Mouse (Mus musculus) midbrain, postnatal 0 days (tissue): ENCODE data around the gene Kif14. TPM values are rescaled to one million over a fixed set of nuclear protein-coding genes. Genes with fewer than 3 reads are reported as not detected.
A peak's percentile ranks its signal among the peaks of the same experiment; 100 is the strongest.

Experiments used
- ATAC-seq: fragments of 200-750 bp; cut with Nextera tagmentation; 2 replicates; pipeline ENCODE4 v1.8.0; 2017; ENCODE audit warnings: moderate number of reproducible peaks, mild to moderate bottlenecking, moderate TSS enrichment, moderate library complexity; ENCODE audit not compliant: low FRiP score
- DNase-seq: peaks from one replicate; pipeline ENCODE4 v3.0.0-alpha.2; 2015; ENCODE audit warnings: low spot score
- H3K27ac ChIP-seq: fragments of 300-500 bp; sonication (generic); 2 replicates; pipeline ENCODE4 v1.5.1; 2014; ENCODE audit warnings: low read depth, mild to moderate bottlenecking, low read length, mixed read lengths
- H3K27me3 ChIP-seq: fragments of 300-500 bp; sonication (generic); 2 replicates; pipeline ENCODE4 v1.6.1; 2014; ENCODE audit warnings: low read length, control low read depth, mixed read lengths; ENCODE audit not compliant: insufficient read depth
- H3K36me3 ChIP-seq: fragments of 300-500 bp; sonication (generic); 2 replicates; pipeline ENCODE4 v1.6.1; 2014; ENCODE audit warnings: low read length, control low read depth, mixed read lengths; ENCODE audit not compliant: insufficient read depth
- H3K4me1 ChIP-seq: fragments of 300-500 bp; sonication (generic); 2 replicates; pipeline ENCODE4 v1.6.1; 2014; ENCODE audit warnings: mild to moderate bottlenecking, control low read depth, antibody characterized with exemption, low read length, mixed read lengths; ENCODE audit not compliant: insufficient read depth
- H3K4me2 ChIP-seq: fragments of 300-500 bp; sonication (generic); 2 replicates; pipeline ENCODE4 v1.6.1; 2014; ENCODE audit warnings: low read depth, mild to moderate bottlenecking, low read length, mixed read lengths; ENCODE audit not compliant: poor library complexity, severe bottlenecking
- H3K4me3 ChIP-seq: fragments of 300-500 bp; sonication (generic); 2 replicates; pipeline ENCODE4 v1.5.1; 2014; ENCODE audit warnings: low read depth, mild to moderate bottlenecking, low read length, moderate library complexity
- H3K9ac ChIP-seq: fragments of 300-500 bp; sonication (generic); replicated peaks from 2 replicates; pipeline ENCODE4 v1.6.1; 2014; ENCODE audit warnings: mild to moderate bottlenecking, low read length, moderate library complexity, mixed read lengths; ENCODE audit not compliant: poor library complexity, severe bottlenecking
- H3K9me3 ChIP-seq: fragments of 300-500 bp; sonication (generic); 2 replicates; pipeline ENCODE4 v1.6.1; 2016; ENCODE audit warnings: low read length, control low read depth
- CTCF ChIP-seq: IDR thresholded peaks from 2 replicates; pipeline ENCODE4 v1.5.1; 2016; ENCODE audit warnings: antibody characterized with exemption, mild to moderate bottlenecking
- WGBS: fragments of 180-500 bp; shearing (Covaris S2); extraction: QIAGEN DNeasy Blood & Tissue Kit; methylation state at CpG from one replicate; pipeline ENCODE4 v1.1.7; 2014; 5-methylcytosine and 5-hydroxymethylcytosine counted together
- polyA plus RNA-seq: library from polyadenylated mRNA; unstranded; fragments of >200 nt; fragmentation: Nextera tagmentation; extraction: Ambion mirVana; gene quantifications from 2 replicates; pipeline ENCODE4 v1.2.1, GENCODE M21; 2015
- total RNA-seq: library from RNA; depleted of rRNA; stranded (reverse); fragments of >200 nt; gene quantifications from 2 replicates; pipeline ENCODE4 v1.2.3, GENCODE M21; 2014

Kif14 gene
- total and polyA plus RNA-seq, 2 experiments from 2014 or later: 0.28 to 1.0 TPM

DNA sequence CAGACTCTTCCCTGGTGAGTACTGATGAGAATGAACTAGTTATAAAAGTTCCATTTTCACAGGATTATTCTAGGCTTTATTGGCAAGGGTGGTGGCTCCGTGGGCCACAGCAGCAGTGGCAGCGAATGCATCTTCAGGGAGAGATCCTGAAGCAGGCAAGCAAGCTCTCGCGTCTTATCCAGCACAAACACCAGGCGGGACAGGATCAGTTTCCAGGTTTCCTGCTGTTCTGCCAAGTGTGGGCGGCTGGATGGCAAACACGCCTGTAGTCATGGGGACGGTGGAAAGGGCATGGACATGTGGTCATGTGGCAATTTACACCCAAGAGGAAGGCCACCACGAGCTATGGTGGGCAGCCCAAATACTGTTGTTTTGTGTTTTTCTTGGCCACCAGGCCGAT lies 3.7 kb upstream of the Kif14 start:
- Histone ChIP-seq H3K36me3 (no peaks in the 10 kb centered on the region), H3K4me2 (no peak overlapping the region), H3K27ac (no peak overlapping the region), H3K27me3 (no peaks in the 10 kb centered on the region), H3K4me1 (peaks cover 3% of the 10 kb centered on the region; the same call in 1 of the 2 replicates), H3K9me3 (no peaks in the 10 kb centered on the region), H3K9ac (no peak overlapping the region), H3K4me3 (no peak overlapping the region)
- no peak for TF ChIP-seq CTCF
- ATAC-seq: no peak
- 47% methylated on average over 10 of the region's 10 CpGs for WGBS
- no peak for DNase-seq

DNA sequence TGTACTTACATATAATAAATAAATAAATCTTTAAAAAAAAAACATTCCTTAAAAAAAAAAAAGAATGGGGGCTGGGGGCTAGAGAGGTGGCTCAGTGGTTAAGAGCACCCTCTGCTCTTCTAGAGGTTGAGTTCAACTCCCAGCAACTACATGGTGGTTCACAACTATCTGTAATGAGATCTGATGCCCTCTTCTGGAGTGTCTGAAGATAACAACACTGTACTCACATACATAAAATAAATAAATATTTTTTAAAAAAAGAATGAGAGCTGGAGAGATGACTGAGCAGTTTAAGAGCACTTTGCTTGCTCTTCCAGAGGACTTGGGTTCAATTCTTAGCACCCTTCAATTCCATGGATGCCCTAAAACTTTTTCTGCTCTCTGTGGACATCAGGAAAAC lies 975 bp upstream of the Kif14 start:
- ATAC-seq (no peak), DNase-seq (no peak)
- Histone ChIP-seq H3K27me3 (no peaks in the 10 kb centered on the region), H3K36me3 (no peaks in the 10 kb centered on the region), H3K4me2 (no peak overlapping the region), H3K4me3 (no peak overlapping the region), H3K27ac (no peak overlapping the region), H3K4me1 (peaks cover 3% of the 10 kb centered on the region; the same call in 1 of the 2 replicates), H3K9ac (no peak overlapping the region), H3K9me3 (no peaks in the 10 kb centered on the region)
- TF ChIP-seq CTCF: peak; percentile 25; the same call in 1 of the 2 replicates

DNA sequence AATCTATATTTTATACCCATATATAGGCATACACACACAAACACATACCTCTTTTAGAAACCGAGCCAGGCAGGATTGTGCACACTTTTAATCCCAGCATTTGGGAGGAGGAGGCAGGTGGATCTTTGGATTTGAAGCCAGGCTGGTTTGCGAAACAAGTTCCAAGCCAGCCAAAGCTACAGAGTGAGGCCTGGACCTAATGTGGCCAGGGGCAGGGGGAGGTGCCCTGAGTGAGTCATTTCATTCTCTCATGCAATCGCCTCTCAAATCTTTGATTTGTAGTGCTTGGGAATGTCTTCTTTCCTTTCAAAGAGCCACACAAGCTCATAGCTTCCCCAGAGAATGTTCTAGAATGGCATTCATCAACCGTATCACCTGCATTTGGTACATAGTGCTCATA lies 3.3 kb downstream of the Kif14 start:
- 89% methylated on average over 4 of the region's 4 CpGs for WGBS
- Histone ChIP-seq H3K4me1 (peaks cover 3% of the 10 kb centered on the region; the same call in 1 of the 2 replicates), H3K4me2 (no peak overlapping the region), H3K27me3 (no peaks in the 10 kb centered on the region), H3K9me3 (no peaks in the 10 kb centered on the region), H3K27ac (no peak overlapping the region), H3K36me3 (no peaks in the 10 kb centered on the region), H3K4me3 (no peak overlapping the region), H3K9ac (no peak overlapping the region)
- no peak for ATAC-seq
- no peak for TF ChIP-seq CTCF
- no peak for DNase-seq

DNA sequence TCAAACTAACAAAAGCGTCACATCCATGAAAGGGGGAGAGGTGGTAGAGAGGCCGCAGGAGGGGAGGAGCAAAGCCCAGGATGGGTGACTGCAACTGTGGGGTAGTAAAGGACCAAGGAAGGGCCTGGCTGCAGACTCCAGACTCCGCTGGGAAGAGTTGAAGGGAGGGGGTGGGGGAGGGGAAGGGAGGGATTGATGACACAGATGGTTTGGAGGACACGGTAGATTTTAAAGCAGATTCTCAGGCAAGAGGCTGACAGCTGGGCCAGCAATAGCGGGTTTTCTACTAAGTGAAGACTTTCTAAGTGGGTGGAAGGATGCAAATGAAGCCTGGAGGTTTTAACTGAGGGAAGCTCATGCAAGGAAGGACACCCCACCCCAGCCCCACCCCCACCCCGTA lies 4.3 kb downstream of the Kif14 start:
- peaks cover 3% of the 10 kb centered on the region; the same call in 1 of the 2 replicates for H3K4me1 ChIP-seq
- no peak for ATAC-seq
- no peaks in the 10 kb centered on the region for H3K36me3 ChIP-seq
- H3K9me3 ChIP-seq: no peaks in the 10 kb centered on the region
- no peak overlapping the region for H3K27ac ChIP-seq
- DNase-seq: no peak
- H3K27me3 ChIP-seq: no peaks in the 10 kb centered on the region
- H3K4me2 ChIP-seq: no peak overlapping the region
- 18% methylated on average over 6 of the region's 6 CpGs for WGBS
- no peak overlapping the region for H3K4me3 ChIP-seq
- no peak for TF ChIP-seq CTCF
- no peak overlapping the region for H3K9ac ChIP-seq

DNA sequence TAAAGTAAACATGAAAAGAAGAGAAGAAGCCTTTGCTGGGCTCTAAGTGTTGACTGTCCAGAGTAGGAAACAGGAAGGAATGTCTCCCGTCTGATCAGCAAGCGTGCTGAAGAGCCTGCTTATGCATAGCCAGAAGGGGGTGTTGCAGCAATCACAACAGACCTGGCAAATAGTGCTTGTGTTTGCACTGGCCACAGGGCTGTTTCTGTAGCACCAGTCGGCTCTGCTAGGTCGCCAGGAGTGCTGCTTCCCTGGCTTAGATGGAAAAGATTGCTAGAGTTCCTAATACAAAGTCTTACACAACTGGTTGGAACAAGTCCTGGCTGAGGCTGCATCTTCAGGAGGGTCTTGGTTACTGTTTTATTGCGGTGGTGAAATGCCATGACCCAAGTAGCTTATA lies 25.5 kb downstream of the Kif14 start:
- Histone ChIP-seq H3K4me1 (no peaks in the 10 kb centered on the region), H3K36me3 (no peaks in the 10 kb centered on the region), H3K27me3 (no peaks in the 10 kb centered on the region), H3K9ac (no peak overlapping the region), H3K9me3 (no peaks in the 10 kb centered on the region), H3K4me2 (no peak overlapping the region), H3K27ac (no peak overlapping the region), H3K4me3 (no peak overlapping the region)
- ATAC-seq: no peak
- TF ChIP-seq CTCF: no peak
- WGBS: 86% methylated on average over 5 of the region's 5 CpGs
- DNase-seq: no peak

DNA sequence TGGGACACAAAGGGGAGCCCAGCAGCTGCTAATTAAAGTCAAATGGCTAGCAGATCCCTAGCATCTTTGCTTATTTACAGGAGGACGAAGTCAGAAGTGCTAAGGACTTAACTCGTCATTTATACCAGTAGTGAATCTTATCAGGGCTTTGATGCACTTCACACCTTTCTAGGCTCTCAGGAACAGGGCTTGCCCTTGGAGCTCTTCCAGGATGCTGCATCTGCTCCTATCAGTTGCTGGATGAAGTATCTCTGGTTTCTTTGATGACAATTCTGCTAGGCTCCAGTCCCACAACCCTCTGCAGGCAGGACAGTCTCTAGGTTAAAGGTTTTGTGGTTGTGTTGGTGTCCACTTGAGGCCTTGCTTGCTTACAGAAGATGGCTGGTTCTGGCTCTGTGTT lies 26.1 kb downstream of the Kif14 start:
- H3K9ac ChIP-seq: no peak overlapping the region
- no peak overlapping the region for H3K4me3 ChIP-seq
- no peaks in the 10 kb centered on the region for H3K36me3 ChIP-seq
- no peak for TF ChIP-seq CTCF
- no peak for ATAC-seq
- no peaks in the 10 kb centered on the region for H3K9me3 ChIP-seq
- no peaks in the 10 kb centered on the region for H3K27me3 ChIP-seq
- H3K4me1 ChIP-seq: no peaks in the 10 kb centered on the region
- WGBS: 93% methylated on average over 2 of the region's 2 CpGs
- no peak overlapping the region for H3K27ac ChIP-seq
- DNase-seq: no peak
- H3K4me2 ChIP-seq: no peak overlapping the region

DNA sequence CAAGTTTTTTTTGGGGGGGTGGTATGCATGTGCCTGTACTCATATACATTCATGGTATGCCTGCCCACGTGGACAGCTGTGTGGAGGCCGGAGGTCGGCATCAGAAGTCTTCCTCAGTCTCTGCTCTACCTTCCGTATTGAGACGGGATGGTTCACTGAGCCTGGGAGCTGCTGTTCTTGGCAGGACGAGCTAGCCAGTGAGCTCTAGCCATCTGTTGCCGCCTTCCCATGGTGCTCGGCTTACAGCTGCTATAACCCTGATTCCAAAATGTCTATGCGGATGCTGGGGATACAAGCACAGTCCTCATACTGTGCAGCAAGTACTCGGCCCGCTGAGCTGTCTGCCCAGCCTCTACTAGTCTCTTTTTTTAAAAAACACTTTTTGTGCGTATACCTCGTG lies 33.2 kb downstream of the Kif14 start:
- DNase-seq (peak; percentile 54), ATAC-seq (no peak)
- Histone ChIP-seq H3K4me3 (no peak overlapping the region), H3K9me3 (no peaks in the 10 kb centered on the region), H3K4me2 (no peak overlapping the region), H3K27me3 (no peaks in the 10 kb centered on the region), H3K36me3 (no peaks in the 10 kb centered on the region), H3K4me1 (no peaks in the 10 kb centered on the region), H3K9ac (no peak overlapping the region), H3K27ac (no peak overlapping the region)
- 87% methylated on average over 13 of the region's 13 CpGs for WGBS
- TF ChIP-seq CTCF: no peak
